Mouse (Mus musculus) heart, adult 11 months (tissue): Measurements from ENCODE around the gene Scp2.

Experiments used
- DNase-seq: peaks from one replicate; pipeline ENCODE4 v3.0.0; 2022

Scp2 gene

GRCm38 (mm10) chr4:108092741-108093397, 51.9 kb downstream of the Scp2 start:
- peak; percentile 31 for DNase-seq

- DNase-seq: no peak
Observed at GRCm38 (mm10) chr4:108083993-108084392, 60.8 kb downstream of the Scp2 start.

- DNase-seq: peak; percentile 82
Observed at GRCm38 (mm10) chr4:108083032-108083735, 61.6 kb downstream of the Scp2 start.

- no peak for DNase-seq
Observed at GRCm38 (mm10) chr4:108082401-108082806, 62.4 kb downstream of the Scp2 start.

GRCm38 (mm10) chr4:108080876-108081275, 63.9 kb downstream of the Scp2 start:
- DNase-seq: peak; percentile 19

GRCm38 (mm10) chr4:108079762-108080161, 65.0 kb downstream of the Scp2 start:
- peak; percentile 13 for DNase-seq

GRCm38 (mm10) chr4:108079191-108079590, 65.6 kb downstream of the Scp2 start:
- DNase-seq: peak; percentile 63

- DNase-seq: peak; percentile 44
Observed at GRCm38 (mm10) chr4:108077224-108077955, 67.4 kb downstream of the Scp2 start.

GRCm38 (mm10) chr4:108074204-108074823, 70.5 kb downstream of the Scp2 start:
- DNase-seq: peak; percentile 63

GRCm38 (mm10) chr4:108072086-108072485, 72.7 kb downstream of the Scp2 start:
- DNase-seq: peak; percentile 74

- DNase-seq: peak; percentile 99
Observed at GRCm38 (mm10) chr4:108071235-108071901, 73.4 kb downstream of the Scp2 start.

GRCm38 (mm10) chr4:108070723-108071122, 74.1 kb downstream of the Scp2 start:
- peak; percentile 83 for DNase-seq

GRCm38 (mm10) chr4:108070286-108070685, 74.5 kb downstream of the Scp2 start:
- no peak for DNase-seq

- DNase-seq: peak; percentile 85
Observed at GRCm38 (mm10) chr4:108068081-108068480, 76.7 kb downstream of the Scp2 start.

- peak; percentile 65 for DNase-seq
Observed at GRCm38 (mm10) chr4:108067261-108067660, 77.5 kb downstream of the Scp2 start.

- peak; percentile 67 for DNase-seq
Observed at GRCm38 (mm10) chr4:108066569-108066968, 78.2 kb downstream of the Scp2 start.

GRCm38 (mm10) chr4:108065176-108065844, 79.5 kb downstream of the Scp2 start:
- DNase-seq: peak; percentile 86

- no peak for DNase-seq
Observed at GRCm38 (mm10) chr4:108063616-108064015, 81.2 kb downstream of the Scp2 start.

- no peak for DNase-seq
Observed at GRCm38 (mm10) chr4:108062524-108062923, 82.3 kb downstream of the Scp2 start.

GRCm38 (mm10) chr4:108060774-108061173, 84.0 kb downstream of the Scp2 start:
- DNase-seq: peak; percentile 66

GRCm38 (mm10) chr4:108059601-108060379, 85.0 kb downstream of the Scp2 start:
- DNase-seq: peak; percentile 19
